11 mouse cellular contexts compared by ENCODE assay signal in genomic region chr6:6159221-6159859, GRCm38 (mm10). TPM values are rescaled to one million over a fixed set of nuclear protein-coding genes. Genes with fewer than 3 reads are reported as not detected.
DNase-seq lines count a peak whose midpoint lies in the region; ATAC-seq and TF ChIP-seq lines count a peak whose summit lies in the region.
"Had no signal": no experiment of that assay in that cellular context is flagged by ENCODE, and none has a peak within 500 bp of the region (broad histone marks: within the 10 kb centered on the region; RNA-seq: fewer than 3 reads in every experiment).

No protein-coding gene starts in this region.

- peak overlapping the region; percentile 56; the same call in 1 of the 2 replicates for H3K27ac ChIP-seq in hindbrain, embryonic 10.5 days
- H3K27ac ChIP-seq in hindbrain, embryonic 14.5 days: no peak overlapping the region
- H3K27ac ChIP-seq in neural tube, embryonic 12.5 days: no peak overlapping the region
- no peak overlapping the region for H3K27ac ChIP-seq in hindbrain, postnatal 0 days
- H3K27ac ChIP-seq in thymus, adult 2 months (ENCODE audit: control insufficient read depth, insufficient read depth, low read length): no peak overlapping the region

- H3K27me3 ChIP-seq in hindbrain, embryonic 10.5 days (ENCODE audit: insufficient read depth, poor library complexity, severe bottlenecking): no peaks in the 10 kb centered on the region
- H3K27me3 ChIP-seq in hindbrain, embryonic 14.5 days (ENCODE audit: control insufficient read depth, insufficient read depth, low read length): no peaks in the 10 kb centered on the region
- H3K27me3 ChIP-seq in neural tube, embryonic 12.5 days (replicated peaks): no peaks in the 10 kb centered on the region
- no peaks in the 10 kb centered on the region for H3K27me3 ChIP-seq in hindbrain, postnatal 0 days (ENCODE audit: insufficient read depth, low read length)
- H3K27me3 ChIP-seq in thymus, adult 2 months (ENCODE audit: control insufficient read depth, insufficient read depth, low read length): no peaks in the 10 kb centered on the region
- H3K27me3 ChIP-seq: CH12.LX had no signal

- TF ChIP-seq CTCF in hindbrain, postnatal 0 days (IDR thresholded peaks at IDR 0.05; ENCODE audit: low read depth): no peak
- no peak for TF ChIP-seq CTCF in thymus, adult 2 months (IDR thresholded peaks at IDR 0.05; ENCODE audit: borderline replicate concordance, control insufficient read depth, extremely low read depth, insufficient read depth, low read length, poor library complexity)

- H3K4me2 ChIP-seq in hindbrain, embryonic 14.5 days (replicated peaks): no peak overlapping the region
- peak overlapping the region; percentile 18; the same call in 1 of the 2 replicates for H3K4me2 ChIP-seq in neural tube, embryonic 12.5 days (replicated peaks)
- no peak overlapping the region for H3K4me2 ChIP-seq in hindbrain, postnatal 0 days (ENCODE audit: low read depth, low read length)

- peaks cover 5% of the 10 kb centered on the region; the same call in 1 of the 2 replicates for H3K36me3 ChIP-seq in hindbrain, embryonic 10.5 days
- no peaks in the 10 kb centered on the region for H3K36me3 ChIP-seq in hindbrain, embryonic 14.5 days (replicated peaks; ENCODE audit: control insufficient read depth, insufficient read depth)
- H3K36me3 ChIP-seq in neural tube, embryonic 12.5 days: no peaks in the 10 kb centered on the region
- no peaks in the 10 kb centered on the region for H3K36me3 ChIP-seq in hindbrain, postnatal 0 days (ENCODE audit: insufficient read depth, low read length)
- no peaks in the 10 kb centered on the region for H3K36me3 ChIP-seq in thymus, adult 2 months (ENCODE audit: control insufficient read depth, insufficient read depth, low read length)

- no peak for ATAC-seq in hindbrain, embryonic 14.5 days (ENCODE audit: low FRiP score)
- peak; percentile 41 for ATAC-seq in neural tube, embryonic 12.5 days (ENCODE audit: low FRiP score, low read depth)
- ATAC-seq in hindbrain, postnatal 0 days: no peak

- peak; percentile 15 for DNase-seq in hindbrain, embryonic 10.5 days (ENCODE audit: low spot score)
- DNase-seq in hindbrain, embryonic 14.5 days (ENCODE audit: low spot score): no peak
- DNase-seq in neural tube, embryonic 10.5 days (ENCODE audit: extremely low spot score, low spot score): no peak
- DNase-seq in hindbrain, postnatal 0 days (ENCODE audit: low spot score): peak; percentile 25
- peak; percentile 59 for DNase-seq in retina, postnatal 1 day
- DNase-seq in thymus, adult 2 months: no peak
- no peak for DNase-seq in adrenal gland, postnatal 25 days
- DNase-seq: gastrocnemius, postnatal 10 days; kidney, adult 18-20 months had no signal

- H3K9me3 ChIP-seq in hindbrain, embryonic 10.5 days: no peaks in the 10 kb centered on the region
- H3K9me3 ChIP-seq in hindbrain, embryonic 14.5 days (ENCODE audit: control insufficient read depth, low read length): no peaks in the 10 kb centered on the region
- no peaks in the 10 kb centered on the region for H3K9me3 ChIP-seq in neural tube, embryonic 12.5 days
- H3K9me3 ChIP-seq in hindbrain, postnatal 0 days (ENCODE audit: low read length): no peaks in the 10 kb centered on the region

- no peak overlapping the region for H3K4me3 ChIP-seq in hindbrain, embryonic 10.5 days
- H3K4me3 ChIP-seq in hindbrain, embryonic 14.5 days (replicated peaks; ENCODE audit: low read length): no peak overlapping the region
- no peak overlapping the region for H3K4me3 ChIP-seq in neural tube, embryonic 12.5 days
- no peak overlapping the region for H3K4me3 ChIP-seq in hindbrain, postnatal 0 days (ENCODE audit: low read length)
- no peak overlapping the region for H3K4me3 ChIP-seq in thymus, adult 2 months (ENCODE audit: control insufficient read depth, insufficient read depth, low read length)

- H3K4me1 ChIP-seq in hindbrain, embryonic 10.5 days (replicated peaks): peaks cover 45% of the 10 kb centered on the region
- H3K4me1 ChIP-seq in hindbrain, embryonic 14.5 days (replicated peaks; ENCODE audit: control insufficient read depth, insufficient read depth, low read length): peaks cover 22% of the 10 kb centered on the region
- H3K4me1 ChIP-seq in neural tube, embryonic 12.5 days: peaks cover 26% of the 10 kb centered on the region
- peaks cover 11% of the 10 kb centered on the region; the same call in 1 of the 2 replicates for H3K4me1 ChIP-seq in hindbrain, postnatal 0 days (ENCODE audit: insufficient read depth, low read length)
- H3K4me1 ChIP-seq in thymus, adult 2 months (replicated peaks; ENCODE audit: control insufficient read depth, insufficient read depth, low read length): no peaks in the 10 kb centered on the region

- H3K9ac ChIP-seq in hindbrain, embryonic 14.5 days: no peak overlapping the region
- H3K9ac ChIP-seq in neural tube, embryonic 12.5 days: no peak overlapping the region
- no peak overlapping the region for H3K9ac ChIP-seq in hindbrain, postnatal 0 days (replicated peaks; ENCODE audit: low read length)

- TF ChIP-seq POLR2A in thymus, adult 2 months (IDR thresholded peaks at IDR 0.05; ENCODE audit: control insufficient read depth, extremely low read depth, insufficient read depth, low read length, poor library complexity): no peak

- WGBS in hindbrain, embryonic 10.5 days: 13% methylated on average over 7 of the region's 7 CpGs
- WGBS in hindbrain, embryonic 14.5 days: 4% methylated on average over 7 of the region's 7 CpGs
- WGBS in neural tube, embryonic 12.5 days: 11% methylated on average over 7 of the region's 7 CpGs
- WGBS in hindbrain, postnatal 0 days: 14% methylated on average over 7 of the region's 7 CpGs
- WGBS in thymus, adult 2 months: 62% methylated on average over 7 of the region's 7 CpGs

RNA-seq across cellular contexts. Expression of gene Slc25a13, which starts 57.6 kb away (rescaled TPM):
- 29.7 and 44.8 TPM in 2 replicates for polyA plus RNA-seq in hindbrain, embryonic 10.5 days (2016; fragmentation: Nextera tagmentation; extraction: Ambion mirVana)
- polyA plus RNA-seq in hindbrain, embryonic 14.5 days (2014; fragmentation: Nextera tagmentation; extraction: Ambion mirVana): 5.6 and 6.4 TPM in 2 replicates
- 17.4 and 17.9 TPM in 2 replicates for polyA plus RNA-seq in neural tube, embryonic 12.5 days (2016; fragmentation: Nextera tagmentation; extraction: Ambion mirVana)
- 2.5 and 3.4 TPM in 2 replicates for total RNA-seq in hindbrain, postnatal 0 days (2014; rRNA removed)
- polyA plus RNA-seq in hindbrain, postnatal 0 days (2015; fragmentation: Nextera tagmentation; extraction: Ambion mirVana): 3.5 and 4.4 TPM in 2 replicates
- 6.0 and 9.2 TPM in 2 replicates for polyA plus RNA-seq in thymus, adult 2 months (2012; rRNA removed)
- 12.1 and 22.9 TPM in 2 replicates for total RNA-seq in adrenal gland, postnatal 25 days (2021)
- total RNA-seq: CH12.LX had no signal

Comparison
In these comparisons a context has a peak if more than half of its experiments do, and no peak if none do; other contexts are left out.
1. DNase-seq: peak in hindbrain, embryonic 10.5 days (single experiment), hindbrain, postnatal 0 days (single experiment) and retina, postnatal 1 day (single experiment); none in hindbrain, embryonic 14.5 days (single experiment), neural tube, embryonic 10.5 days (single experiment), thymus, adult 2 months (single experiment) and adrenal gland, postnatal 25 days (single experiment).